In genomic region chr2:113621721-113622120, GRCm38 (mm10) we compare ENCODE assay signal across 12 mouse cellular contexts.
"Had no signal": no experiment of that assay in that cellular context is flagged by ENCODE, and none has a peak within 500 bp of the region (broad histone marks: within the 10 kb centered on the region; RNA-seq: fewer than 3 reads in every experiment).

No protein-coding gene starts in this region.

- H3K9me3 ChIP-seq: limb, embryonic 13.5 days; midbrain, embryonic 12.5 days had no signal

- ATAC-seq: midbrain, embryonic 16.5 days had no signal

- H3K4me2 ChIP-seq: limb, embryonic 13.5 days; midbrain, embryonic 12.5 days had no signal

- DNase-seq: kidney, postnatal 10 days; kidney, postnatal 4 days; left cerebral cortex, postnatal 4 days; lung, adult 18-20 months; thymus, adult 18-20 months; thymus, postnatal 14 days had no signal

- H3K27ac ChIP-seq: layer of hippocampus, adult 2 months; limb, embryonic 13.5 days; liver, embryonic 14.5 days; midbrain, embryonic 12.5 days; stomach, postnatal 0 days had no signal

- H3K4me3 ChIP-seq: layer of hippocampus, adult 2 months; limb, embryonic 13.5 days; midbrain, embryonic 12.5 days had no signal

- H3K4me1 ChIP-seq: midbrain, embryonic 12.5 days had no signal

- H3K9ac ChIP-seq: limb, embryonic 13.5 days; liver, embryonic 14.5 days; midbrain, embryonic 12.5 days had no signal

- H3K36me3 ChIP-seq: limb, embryonic 13.5 days; midbrain, embryonic 12.5 days had no signal

- H3K27me3 ChIP-seq: midbrain, embryonic 12.5 days had no signal
